Mouse (Mus musculus): ENCODE data around the gene Chrm2.

The Chrm2 gene

DNA sequence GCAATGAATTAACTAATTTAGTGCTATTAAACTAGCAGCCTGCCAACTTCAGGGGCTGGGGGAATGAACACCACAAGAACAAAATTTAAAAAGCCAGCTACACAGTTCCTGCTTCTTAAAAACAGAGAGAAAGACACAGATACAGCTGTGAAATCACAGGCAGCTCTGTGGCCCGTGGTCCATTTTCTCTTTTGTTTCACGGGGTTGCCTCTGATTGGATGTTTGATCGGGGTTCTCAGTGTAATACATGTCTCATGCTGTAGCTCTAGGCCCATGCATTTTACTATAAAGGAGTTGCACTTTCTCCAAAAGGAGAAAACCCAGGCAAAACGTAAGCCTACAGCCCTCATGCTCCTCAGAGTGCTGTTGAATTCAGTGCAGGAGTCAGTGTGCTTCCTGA is 128.6 kb downstream of the Chrm2 start:
- DNase-seq (ENCODE audit: extremely low read depth, low read depth, low spot score), result no peak

DNA sequence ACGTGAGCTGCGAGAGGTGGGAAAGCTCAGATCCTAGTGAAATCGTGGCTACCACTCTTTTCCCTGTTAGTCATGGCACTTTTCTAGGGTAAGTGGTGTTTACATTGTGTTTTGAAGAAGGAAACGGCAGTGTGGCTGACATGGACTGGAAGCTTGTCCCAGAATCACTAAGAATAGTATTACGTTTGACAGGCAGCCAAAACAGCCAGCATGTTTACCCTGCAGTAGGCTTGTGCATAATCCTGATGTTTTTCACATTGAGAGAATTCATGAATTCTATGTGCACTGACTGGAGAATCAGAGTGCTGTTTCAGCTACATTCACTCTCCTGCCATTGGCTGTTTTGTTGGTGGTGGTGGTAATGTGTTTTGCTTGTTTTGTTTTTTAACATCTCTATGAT is 129.4 kb downstream of the Chrm2 start:
- DNase-seq (ENCODE audit: extremely low read depth, low read depth, low spot score), result no peak

DNA sequence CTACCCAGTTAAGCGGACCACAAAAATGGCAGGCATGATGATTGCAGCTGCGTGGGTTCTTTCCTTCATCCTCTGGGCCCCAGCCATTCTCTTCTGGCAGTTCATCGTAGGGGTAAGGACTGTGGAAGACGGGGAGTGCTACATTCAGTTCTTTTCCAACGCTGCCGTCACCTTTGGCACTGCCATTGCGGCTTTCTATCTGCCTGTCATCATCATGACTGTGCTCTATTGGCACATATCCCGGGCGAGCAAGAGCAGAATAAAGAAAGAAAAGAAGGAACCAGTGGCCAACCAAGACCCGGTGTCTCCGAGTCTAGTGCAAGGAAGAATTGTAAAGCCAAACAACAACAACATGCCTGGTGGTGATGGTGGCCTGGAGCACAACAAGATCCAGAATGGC is 135.7 kb downstream of the Chrm2 start:
- no peak for DNase-seq (ENCODE audit: extremely low read depth, low read depth, low spot score)

DNA sequence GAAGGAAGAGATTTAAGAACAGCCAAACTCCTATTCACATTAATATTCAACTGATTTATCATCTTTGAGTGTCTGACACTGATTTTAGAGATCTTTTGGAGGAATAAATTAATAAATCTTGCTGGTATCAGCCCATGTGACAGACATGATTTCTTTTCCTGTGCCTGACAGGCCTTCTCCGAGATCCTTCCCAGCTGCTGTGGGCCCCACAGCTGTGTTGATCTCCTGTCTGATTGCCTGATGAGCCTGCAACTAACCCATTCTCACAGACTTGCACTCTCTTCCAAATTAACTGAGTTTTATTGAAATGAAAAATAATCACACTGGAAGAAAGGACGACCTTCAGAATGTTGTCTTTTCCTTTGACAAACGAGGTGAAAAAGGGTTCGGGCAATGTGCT is 140.6 kb downstream of the Chrm2 start:
- DNase-seq (ENCODE audit: extremely low read depth, low read depth, low spot score), result no peak

DNA sequence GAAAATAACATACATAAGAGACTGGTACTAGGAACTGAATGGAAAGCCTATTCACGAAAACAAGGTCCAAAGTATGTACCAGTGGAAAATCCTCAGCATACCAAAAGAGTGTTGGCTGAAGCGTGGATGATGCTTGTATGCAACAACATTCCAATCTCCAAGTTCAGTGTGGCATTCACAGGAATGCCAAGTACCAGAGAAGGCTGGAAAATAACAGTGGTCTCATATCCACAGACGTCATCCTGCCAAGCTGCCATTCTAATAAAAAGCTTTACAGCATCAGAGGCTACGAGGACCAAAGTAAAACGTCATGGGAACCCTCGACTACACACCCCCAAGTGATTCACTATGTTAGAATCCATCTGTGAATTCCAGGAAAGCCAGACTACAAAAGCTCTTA is 153.4 kb downstream of the Chrm2 start:
- no peak for DNase-seq (ENCODE audit: extremely low read depth, low read depth, low spot score)

DNA sequence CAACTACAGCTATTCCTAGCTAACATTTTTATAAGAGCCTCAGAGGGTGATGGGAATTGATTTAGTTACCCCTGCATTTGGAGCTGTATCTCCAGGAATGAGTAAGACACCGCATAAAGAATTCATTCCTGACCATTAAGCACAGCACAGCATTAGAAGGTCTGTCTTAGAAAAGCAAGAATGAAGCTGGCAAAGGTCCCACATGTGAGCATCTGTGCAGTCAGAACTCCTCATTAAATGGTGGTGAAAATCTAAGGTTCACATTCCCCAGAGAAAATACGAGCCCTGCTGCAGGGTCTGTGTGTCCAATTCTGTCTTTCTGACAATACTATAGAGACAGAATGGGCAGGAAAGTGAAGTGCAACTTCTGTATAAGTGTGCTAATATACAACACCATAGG is 179.0 kb downstream of the Chrm2 start:
- DNase-seq (ENCODE audit: extremely low read depth, low read depth, low spot score), result no peak
